ENCODE assay signal across 8 mouse cellular contexts in genomic region chr8:3279721-3280077, GRCm38 (mm10). TPM values are rescaled to one million over a fixed set of nuclear protein-coding genes. Genes with fewer than 3 reads are reported as not detected.
DNase-seq lines count a peak whose midpoint lies in the region; ATAC-seq and TF ChIP-seq lines count a peak whose summit lies in the region.

No protein-coding gene starts in this region.

- 0 out of 2 replicates have a peak, but pooled peaks have one; percentile 0 for TF ChIP-seq CTCF in kidney, postnatal 0 days (IDR thresholded peaks at IDR 0.05; ENCODE audit: low read depth)

- H3K36me3 ChIP-seq in kidney, postnatal 0 days (ENCODE audit: insufficient read depth, low read length) = no peaks in the 10 kb centered on the region
- no peaks in the 10 kb centered on the region; the same call in 1 of the 2 replicates for H3K36me3 ChIP-seq in hindbrain, embryonic 12.5 days
- 0 out of 2 replicates have a peak, but pooled peaks cover 5% of the 10 kb centered on the region for H3K36me3 ChIP-seq in midbrain, embryonic 12.5 days

- peak overlapping the region; percentile 92 for H3K9ac ChIP-seq in kidney, postnatal 0 days (ENCODE audit: low read depth, low read length)
- peak overlapping the region; percentile 92 for H3K9ac ChIP-seq in hindbrain, embryonic 12.5 days
- H3K9ac ChIP-seq in midbrain, embryonic 12.5 days (replicated peaks) = peak overlapping the region; percentile 92

- H3K9me3 ChIP-seq in kidney, postnatal 0 days (replicated peaks; ENCODE audit: low read length) = no peaks in the 10 kb centered on the region
- no peaks in the 10 kb centered on the region for H3K9me3 ChIP-seq in hindbrain, embryonic 12.5 days (replicated peaks)
- H3K9me3 ChIP-seq in midbrain, embryonic 12.5 days = no peaks in the 10 kb centered on the region

- ATAC-seq in kidney, postnatal 0 days (replicated peaks; ENCODE audit: low FRiP score, low read depth) = peak; percentile 6
- no peak; the same call in 1 of the 2 replicates for ATAC-seq in hindbrain, embryonic 12.5 days (ENCODE audit: low FRiP score)
- ATAC-seq in midbrain, embryonic 12.5 days (ENCODE audit: low FRiP score, low read depth) = no peak

- peak overlapping the region; percentile 94 for H3K4me2 ChIP-seq in kidney, postnatal 0 days (ENCODE audit: low read length)
- peak overlapping the region; percentile 83 for H3K4me2 ChIP-seq in hindbrain, embryonic 12.5 days (replicated peaks)
- H3K4me2 ChIP-seq in midbrain, embryonic 12.5 days (replicated peaks) = peak overlapping the region; percentile 85

- no peak overlapping the region for H3K27ac ChIP-seq in kidney, postnatal 0 days
- H3K27ac ChIP-seq in brown adipose tissue, adult 24 weeks (replicated peaks; ENCODE audit: low read depth, low read length) = no peak overlapping the region
- no peak overlapping the region for H3K27ac ChIP-seq in hindbrain, embryonic 12.5 days
- H3K27ac ChIP-seq in midbrain, embryonic 12.5 days (replicated peaks) = no peak overlapping the region

- peak overlapping the region; percentile 65 for H3K4me3 ChIP-seq in kidney, postnatal 0 days (replicated peaks; ENCODE audit: low read depth, low read length)
- peak overlapping the region; percentile 97 for H3K4me3 ChIP-seq in brown adipose tissue, adult 24 weeks (ENCODE audit: insufficient read depth, low read depth, low read length)
- H3K4me3 ChIP-seq in hindbrain, embryonic 12.5 days = peak overlapping the region; percentile 92
- H3K4me3 ChIP-seq in midbrain, embryonic 12.5 days = peak overlapping the region; percentile 72

- H3K27me3 ChIP-seq in kidney, postnatal 0 days (ENCODE audit: insufficient read depth, low read length) = no peaks in the 10 kb centered on the region
- H3K27me3 ChIP-seq in hindbrain, embryonic 12.5 days = no peaks in the 10 kb centered on the region
- no peaks in the 10 kb centered on the region for H3K27me3 ChIP-seq in midbrain, embryonic 12.5 days

- no peak for DNase-seq in kidney, postnatal 0 days (ENCODE audit: low spot score)
- DNase-seq in kidney, adult 18-20 months = no peak
- DNase-seq in ovary, adult 18-20 months (ENCODE audit: low spot score) = no peak
- no peak for DNase-seq in MN1 (ENCODE audit: low spot score)
- no peak for DNase-seq in gastrocnemius, postnatal 25 days

- 2% methylated on average over 18 of the region's 18 CpGs for WGBS in kidney, postnatal 0 days
- under 1% methylated on average over 18 of the region's 18 CpGs for WGBS in hindbrain, embryonic 12.5 days
- 3% methylated on average over 18 of the region's 18 CpGs for WGBS in midbrain, embryonic 12.5 days

- H3K4me1 ChIP-seq in kidney, postnatal 0 days (replicated peaks; ENCODE audit: insufficient read depth, low read length) = peaks cover 8% of the 10 kb centered on the region
- peaks cover 28% of the 10 kb centered on the region for H3K4me1 ChIP-seq in brown adipose tissue, adult 24 weeks (ENCODE audit: control insufficient read depth, insufficient read depth, insufficient read length, low read length)
- peaks cover 26% of the 10 kb centered on the region for H3K4me1 ChIP-seq in hindbrain, embryonic 12.5 days
- H3K4me1 ChIP-seq in midbrain, embryonic 12.5 days = peaks cover 23% of the 10 kb centered on the region

RNA-seq across cellular contexts. Expression of gene Insr, which starts 0.3 kb away (rescaled TPM):
- polyA plus RNA-seq in kidney, postnatal 0 days (2015; fragmentation: Nextera tagmentation; extraction: Ambion mirVana) = 26.5 and 27.2 TPM in 2 replicates
- polyA plus RNA-seq in brown adipose tissue, adult 24 weeks (2012; ENCODE audit: insufficient read depth, insufficient read length, missing spikeins) = 25.0 and 35.7 TPM in 2 replicates
- 49.0 and 51.7 TPM in 2 replicates for polyA plus RNA-seq in hindbrain, embryonic 12.5 days (2016; fragmentation: Nextera tagmentation; extraction: Ambion mirVana)
- 46.5 and 46.7 TPM in 2 replicates for polyA plus RNA-seq in midbrain, embryonic 12.5 days (2016; fragmentation: Nextera tagmentation; extraction: Ambion mirVana)
- 10 to 100 TPM; 51.6 to 55.8 TPM for total RNA-seq in gastrocnemius, postnatal 25 days (2021)
